Mouse (Mus musculus): Measurements from ENCODE around the gene Mrgprg. TPM values are rescaled to one million over a fixed set of nuclear protein-coding genes. Genes with fewer than 3 reads are reported as not detected.

Mrgprg gene
- polyA plus RNA-seq, 1 experiment: not detected

DNA sequence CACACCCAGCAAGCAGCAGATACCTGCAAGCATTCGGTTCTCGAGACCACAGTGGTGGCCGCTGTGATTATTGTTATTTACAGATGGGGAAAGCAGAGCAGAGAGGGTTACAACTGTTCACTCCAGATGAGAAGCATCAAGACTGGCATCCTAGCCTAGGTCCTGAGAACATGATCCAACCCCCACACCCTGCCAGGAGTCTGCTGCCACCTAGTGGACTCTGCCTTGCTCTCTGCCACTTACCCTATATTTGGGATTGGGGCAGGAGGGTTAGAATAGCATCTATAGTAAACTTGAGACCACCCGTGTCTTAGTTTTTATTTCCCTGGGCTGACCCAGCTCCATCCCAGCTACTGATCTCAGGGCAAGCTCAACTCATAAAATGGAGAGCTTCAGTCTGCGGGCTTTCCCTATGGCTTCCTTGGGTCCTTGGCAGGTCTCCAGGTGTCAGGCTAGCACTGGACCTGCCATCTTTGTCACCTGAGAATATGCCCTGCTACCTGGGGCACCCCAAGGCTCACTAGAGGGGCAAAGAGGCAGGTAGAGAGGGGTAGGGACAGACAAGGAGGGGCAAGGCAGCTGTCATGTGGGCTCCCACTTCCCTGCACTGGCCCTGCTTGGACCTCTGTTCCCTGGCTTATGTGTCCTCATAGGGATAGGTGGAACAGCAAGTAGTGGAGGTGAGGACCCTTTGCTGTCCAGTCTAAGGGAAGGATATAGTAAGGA, 12.6 kb downstream of the Mrgprg start:
- H3K4me2 ChIP-seq (ENCODE audit: low read depth): no peak overlapping the region
- no peaks in the 10 kb centered on the region for H3K79me2 ChIP-seq (ENCODE audit: control insufficient read depth, insufficient read depth)
- H3ac ChIP-seq (ENCODE audit: control insufficient read depth, insufficient read length): no peak overlapping the region
- H3K4me3 ChIP-seq: no peak overlapping the region
- no peak for TF ChIP-seq MYOD1 (IDR thresholded peaks at IDR 0.05; ENCODE audit: control insufficient read depth in 1 of 3, insufficient read length in 2 of 3, low read depth in 2 of 3)
- no peak for TF ChIP-seq MAX (IDR thresholded peaks at IDR 0.05; ENCODE audit: low read depth)
- no peak for TF ChIP-seq E2F4 (IDR thresholded peaks at IDR 0.05; ENCODE audit: insufficient read depth)
- no peak for TF ChIP-seq TCF12 (IDR thresholded peaks at IDR 0.05; ENCODE audit: insufficient read depth, poor library complexity, severe bottlenecking)
- TF ChIP-seq POLR2AphosphoS2 (IDR thresholded peaks at IDR 0.05; ENCODE audit: insufficient read length, low read depth): no peak
- TF ChIP-seq SRF (IDR thresholded peaks at IDR 0.05; ENCODE audit: control insufficient read depth, insufficient read length, low read depth): no peak
- TF ChIP-seq POLR2A (IDR thresholded peaks at IDR 0.05; ENCODE audit: insufficient read length, low read depth): no peak
- TF ChIP-seq MYOG (IDR thresholded peaks at IDR 0.05; ENCODE audit: control insufficient read depth in 1 of 3, insufficient read depth in 1 of 3, insufficient read length in 2 of 3, low read depth in 2 of 3): no peak
- no peak for TF ChIP-seq USF1 (IDR thresholded peaks at IDR 0.05; ENCODE audit: low read depth)
- TF ChIP-seq TCF3 (IDR thresholded peaks at IDR 0.05; ENCODE audit: insufficient read length, low read depth): no peak
- no peak for TF ChIP-seq CEBPB (IDR thresholded peaks at IDR 0.05; ENCODE audit: insufficient read depth, poor library complexity, severe bottlenecking)
- H3K36me3 ChIP-seq (ENCODE audit: control insufficient read depth, insufficient read depth): no peaks in the 10 kb centered on the region
- H3K27me3 ChIP-seq (ENCODE audit: control insufficient read depth, insufficient read depth, insufficient read length): no peaks in the 10 kb centered on the region

- no peaks in the 10 kb centered on the region for H3K79me2 ChIP-seq (ENCODE audit: control insufficient read depth, insufficient read depth)
- H3K36me3 ChIP-seq (ENCODE audit: control insufficient read depth, insufficient read depth): no peaks in the 10 kb centered on the region
- no peak overlapping the region for H3ac ChIP-seq (ENCODE audit: control insufficient read depth, insufficient read length)
- no peak overlapping the region for H3K4me2 ChIP-seq (ENCODE audit: low read depth)
- H3K27me3 ChIP-seq (ENCODE audit: control insufficient read depth, insufficient read depth, insufficient read length): no peaks in the 10 kb centered on the region
- TF ChIP-seq POLR2AphosphoS2 (IDR thresholded peaks at IDR 0.05; ENCODE audit: insufficient read length, low read depth) (no peak), USF1 (IDR thresholded peaks at IDR 0.05; ENCODE audit: low read depth) (no peak), E2F4 (IDR thresholded peaks at IDR 0.05; ENCODE audit: insufficient read depth) (no peak), TCF3 (IDR thresholded peaks at IDR 0.05; ENCODE audit: insufficient read length, low read depth) (no peak), MYOG (IDR thresholded peaks at IDR 0.05; ENCODE audit: control insufficient read depth in 1 of 3, insufficient read depth in 1 of 3, insufficient read length in 2 of 3, low read depth in 2 of 3) (no peak), TCF12 (IDR thresholded peaks at IDR 0.05; ENCODE audit: insufficient read depth, poor library complexity, severe bottlenecking) (no peak), POLR2A (IDR thresholded peaks at IDR 0.05; ENCODE audit: insufficient read length, low read depth) (no peak), SRF (IDR thresholded peaks at IDR 0.05; ENCODE audit: control insufficient read depth, insufficient read length, low read depth) (no peak), MAX (IDR thresholded peaks at IDR 0.05; ENCODE audit: low read depth) (no peak), CEBPB (IDR thresholded peaks at IDR 0.05; ENCODE audit: insufficient read depth, poor library complexity, severe bottlenecking) (no peak), REST (IDR thresholded peaks at IDR 0.05; ENCODE audit: insufficient read depth, insufficient read length) (no peak), MYOD1 (IDR thresholded peaks at IDR 0.05; ENCODE audit: control insufficient read depth in 1 of 3, insufficient read length in 2 of 3, low read depth in 2 of 3) (no peak)
- no peak overlapping the region for H3K4me3 ChIP-seq
Observed at GRCm38 (mm10) chr7:143752606-143753005, 14.2 kb downstream of the Mrgprg start.

- no peak overlapping the region for H3K4me2 ChIP-seq (ENCODE audit: low read depth)
- H3K36me3 ChIP-seq (ENCODE audit: control insufficient read depth, insufficient read depth): no peaks in the 10 kb centered on the region
- no peaks in the 10 kb centered on the region for H3K27me3 ChIP-seq (ENCODE audit: control insufficient read depth, insufficient read depth, insufficient read length)
- H3K4me3 ChIP-seq: no peak overlapping the region
- no peaks in the 10 kb centered on the region for H3K79me2 ChIP-seq (ENCODE audit: control insufficient read depth, insufficient read depth)
- no peak overlapping the region for H3ac ChIP-seq (ENCODE audit: control insufficient read depth, insufficient read length)
- no peak for TF ChIP-seq SRF (IDR thresholded peaks at IDR 0.05; ENCODE audit: control insufficient read depth, insufficient read length, low read depth)
- TF ChIP-seq CEBPB (IDR thresholded peaks at IDR 0.05; ENCODE audit: insufficient read depth, poor library complexity, severe bottlenecking): no peak
- TF ChIP-seq POLR2AphosphoS2 (IDR thresholded peaks at IDR 0.05; ENCODE audit: insufficient read length, low read depth): no peak
- TF ChIP-seq TCF3 (IDR thresholded peaks at IDR 0.05; ENCODE audit: insufficient read length, low read depth): no peak
- no peak for TF ChIP-seq MAX (IDR thresholded peaks at IDR 0.05; ENCODE audit: low read depth)
- TF ChIP-seq MYOD1 (IDR thresholded peaks at IDR 0.05; ENCODE audit: control insufficient read depth in 1 of 3, insufficient read length in 2 of 3, low read depth in 2 of 3): no peak
- TF ChIP-seq MYOG (IDR thresholded peaks at IDR 0.05; ENCODE audit: control insufficient read depth in 1 of 3, insufficient read depth in 1 of 3, insufficient read length in 2 of 3, low read depth in 2 of 3): no peak
- TF ChIP-seq E2F4 (IDR thresholded peaks at IDR 0.05; ENCODE audit: insufficient read depth): no peak
- TF ChIP-seq USF1 (IDR thresholded peaks at IDR 0.05; ENCODE audit: low read depth): no peak
- no peak for TF ChIP-seq POLR2A (IDR thresholded peaks at IDR 0.05; ENCODE audit: insufficient read length, low read depth)
- TF ChIP-seq REST (IDR thresholded peaks at IDR 0.05; ENCODE audit: insufficient read depth, insufficient read length): no peak
- TF ChIP-seq TCF12 (IDR thresholded peaks at IDR 0.05; ENCODE audit: insufficient read depth, poor library complexity, severe bottlenecking): no peak
Observed at GRCm38 (mm10) chr7:143752056-143752455, 14.7 kb downstream of the Mrgprg start.

- no peak overlapping the region for H3K4me2 ChIP-seq (ENCODE audit: low read depth)
- H3K4me3 ChIP-seq: no peak overlapping the region
- H3K36me3 ChIP-seq (ENCODE audit: control insufficient read depth, insufficient read depth): no peaks in the 10 kb centered on the region
- no peak overlapping the region for H3ac ChIP-seq (ENCODE audit: control insufficient read depth, insufficient read length)
- no peaks in the 10 kb centered on the region for H3K27me3 ChIP-seq (ENCODE audit: control insufficient read depth, insufficient read depth, insufficient read length)
- no peaks in the 10 kb centered on the region for H3K79me2 ChIP-seq (ENCODE audit: control insufficient read depth, insufficient read depth)
- TF ChIP-seq SRF (IDR thresholded peaks at IDR 0.05; ENCODE audit: control insufficient read depth, insufficient read length, low read depth) (no peak), MYOG (IDR thresholded peaks at IDR 0.05; ENCODE audit: control insufficient read depth in 1 of 3, insufficient read depth in 1 of 3, insufficient read length in 2 of 3, low read depth in 2 of 3) (no peak), REST (IDR thresholded peaks at IDR 0.05; ENCODE audit: insufficient read depth, insufficient read length) (no peak), E2F4 (IDR thresholded peaks at IDR 0.05; ENCODE audit: insufficient read depth) (no peak)
Observed at GRCm38 (mm10) chr7:143751380-143751779, 15.4 kb downstream of the Mrgprg start.
